Mouse (Mus musculus) heart, postnatal 25 days (tissue): ENCODE results near the gene Atp6v1g2. TPM values are rescaled to one million over a fixed set of nuclear protein-coding genes. Genes with fewer than 3 reads are reported as not detected.
"Not testable (repeated sequence)": the region's sequence is repeated elsewhere in the genome, so short reads cannot be mapped to it uniquely, and the experiment has no call there.

ENCODE experiments used
- DNase-seq: peaks from one replicate; pipeline ENCODE4 v3.0.0; 2022; ENCODE audit warnings: low spot score
- intact Hi-C: fragments of 180-260 bp; cut with DNase I; formaldehyde crosslinking; loops from one replicate; pipeline ENCODE4 v1.15.1; 2025
- total RNA-seq, 2 experiments: library from RNA; stranded (reverse); gene quantifications; 2 replicates each; pipeline ENCODE4 v1.2.3; 2021

The Atp6v1g2 gene
- total RNA-seq, 2 experiments from 2014 or later = 2.5 to 2.8 TPM

DNA sequence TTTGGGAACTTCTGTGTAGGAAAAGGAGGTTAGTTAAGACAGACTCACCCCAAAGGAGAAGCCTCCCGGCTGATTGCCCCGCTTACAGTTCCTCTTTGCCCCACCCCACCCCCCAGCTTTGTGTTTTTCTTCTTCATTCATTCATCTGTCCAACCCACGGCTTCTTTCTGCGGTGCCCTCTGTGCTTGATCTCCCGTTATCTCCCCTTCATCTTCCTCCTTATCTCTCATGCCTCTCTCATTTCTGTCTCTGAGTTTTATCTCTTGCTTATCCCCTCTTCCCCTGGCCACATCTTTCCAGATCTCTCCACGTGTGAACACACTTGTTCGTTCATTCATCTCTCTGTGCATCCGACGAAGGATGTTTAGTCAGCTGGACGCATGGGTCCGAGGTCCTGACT lies 32.3 kb upstream of the Atp6v1g2 start:
- DNase-seq = no peak
- intact Hi-C loops = no loop called here

DNA sequence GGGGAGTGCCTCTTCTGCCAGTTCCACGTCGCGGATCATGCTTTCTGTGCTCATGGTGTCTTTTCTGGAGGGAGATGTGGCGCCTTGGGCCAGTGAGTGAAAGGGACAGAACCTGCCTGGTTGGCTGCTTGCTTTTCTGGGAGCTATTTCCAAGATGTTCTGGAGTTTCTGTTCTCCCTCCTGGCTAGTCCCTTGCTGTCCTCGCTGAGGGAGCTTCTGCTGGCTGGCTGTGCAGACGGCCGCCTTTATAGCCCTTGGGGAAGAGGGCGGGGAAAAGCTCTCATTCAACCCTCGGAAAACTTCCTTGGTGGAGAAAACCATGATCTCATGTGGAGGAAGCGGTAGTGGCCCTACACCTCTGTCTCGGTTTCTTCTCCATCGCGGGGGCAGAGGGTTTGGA lies 31.7 kb upstream of the Atp6v1g2 start, which contains the start of gene Tnf:
Gene Tnf (minus strand): TSS at position 221 of the 400 bp plus-strand sequence.
- DNase-seq = peak; percentile 37
- intact Hi-C loops = no loop called here

DNA sequence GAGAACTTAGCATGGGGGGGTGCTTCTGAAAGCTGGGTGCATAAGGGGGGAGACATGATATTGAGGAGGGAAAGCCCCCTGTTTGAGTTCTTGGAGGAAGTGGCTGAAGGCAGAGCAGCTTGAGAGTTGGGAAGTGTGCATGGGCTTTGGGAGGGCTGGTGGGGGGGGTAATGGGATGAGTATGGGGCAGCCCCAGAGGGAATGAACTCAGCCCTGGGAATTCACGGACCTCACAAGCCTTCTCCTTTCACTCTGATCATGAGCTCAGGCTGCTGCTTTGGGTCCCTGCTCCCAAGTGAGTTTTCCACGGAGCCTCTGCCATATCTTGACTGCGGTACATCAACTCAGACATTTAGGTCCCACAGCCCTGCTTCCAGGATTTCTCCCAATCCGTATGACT lies 31.0 kb upstream of the Atp6v1g2 start:
- intact Hi-C loops = no loop called here
- no peak for DNase-seq

DNA sequence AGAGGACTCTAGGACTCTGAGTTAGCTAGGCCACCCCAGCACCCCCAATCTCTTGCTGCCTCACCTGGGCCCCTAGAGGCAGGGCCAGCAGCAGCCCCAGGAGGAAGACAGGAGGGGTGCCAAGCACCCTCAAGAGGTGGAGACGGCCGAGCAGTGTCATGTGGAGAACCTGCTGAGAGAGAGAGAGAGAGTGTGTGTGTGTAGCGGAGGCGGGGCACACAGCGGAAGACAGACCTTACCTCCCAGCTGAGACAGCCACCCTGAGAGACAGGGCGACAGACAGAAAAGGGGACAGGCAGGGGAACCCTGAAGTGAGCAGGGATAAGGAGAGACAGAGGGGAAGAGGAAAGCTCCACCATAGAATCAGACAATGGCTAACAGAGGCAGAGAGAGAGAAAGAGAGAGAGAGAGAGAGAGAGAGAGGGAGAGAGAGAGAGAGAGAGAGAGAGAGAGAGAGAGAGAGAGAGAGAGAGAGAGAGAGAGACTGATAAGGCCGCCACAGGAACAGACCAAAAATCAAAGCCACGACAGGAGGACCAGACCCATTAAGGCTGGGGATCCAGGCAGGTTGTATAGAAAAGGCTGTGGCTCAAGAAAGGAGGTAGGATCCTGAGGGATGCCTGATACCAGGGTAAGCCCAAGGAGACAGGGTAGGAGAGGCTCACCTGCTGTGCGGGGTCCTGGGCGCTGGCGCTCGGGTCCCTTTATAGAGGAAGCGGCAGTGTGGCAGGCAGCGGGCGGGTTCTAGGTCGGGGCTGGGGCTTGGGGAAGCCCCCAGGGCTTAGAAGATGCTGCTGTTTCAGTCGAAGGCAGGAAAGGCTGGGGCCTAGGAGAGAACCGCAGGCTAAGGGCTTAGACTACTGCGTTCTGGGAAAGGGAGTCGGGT lies 28.7 kb upstream of the Atp6v1g2 start, which contains the start of gene Lta:
Gene Lta (minus strand): TSS at position 858 of the 886 bp plus-strand sequence.
- no peak for DNase-seq
- intact Hi-C loops = no loop called here

DNA sequence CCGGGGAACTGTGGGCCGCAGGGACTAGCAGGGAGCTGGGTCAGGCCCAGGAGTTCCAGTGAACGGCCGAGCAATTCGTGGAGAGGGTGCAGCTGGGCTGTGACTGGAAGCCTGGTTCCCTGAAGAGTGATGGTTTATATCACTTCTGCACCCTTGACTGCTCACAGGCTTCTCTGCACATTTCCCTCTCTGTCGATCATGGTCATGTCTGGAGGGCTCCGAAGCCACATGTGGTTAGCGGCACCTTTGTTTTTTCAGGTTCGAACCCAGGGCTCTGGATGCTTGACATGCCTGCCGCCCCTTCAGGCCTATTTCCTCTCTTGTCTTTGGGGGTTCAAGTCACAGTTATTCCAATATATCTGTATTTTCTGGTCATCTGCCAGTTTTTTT lies 28.1 kb upstream of the Atp6v1g2 start:
- no peak for DNase-seq
- intact Hi-C loops = no loop called here

DNA sequence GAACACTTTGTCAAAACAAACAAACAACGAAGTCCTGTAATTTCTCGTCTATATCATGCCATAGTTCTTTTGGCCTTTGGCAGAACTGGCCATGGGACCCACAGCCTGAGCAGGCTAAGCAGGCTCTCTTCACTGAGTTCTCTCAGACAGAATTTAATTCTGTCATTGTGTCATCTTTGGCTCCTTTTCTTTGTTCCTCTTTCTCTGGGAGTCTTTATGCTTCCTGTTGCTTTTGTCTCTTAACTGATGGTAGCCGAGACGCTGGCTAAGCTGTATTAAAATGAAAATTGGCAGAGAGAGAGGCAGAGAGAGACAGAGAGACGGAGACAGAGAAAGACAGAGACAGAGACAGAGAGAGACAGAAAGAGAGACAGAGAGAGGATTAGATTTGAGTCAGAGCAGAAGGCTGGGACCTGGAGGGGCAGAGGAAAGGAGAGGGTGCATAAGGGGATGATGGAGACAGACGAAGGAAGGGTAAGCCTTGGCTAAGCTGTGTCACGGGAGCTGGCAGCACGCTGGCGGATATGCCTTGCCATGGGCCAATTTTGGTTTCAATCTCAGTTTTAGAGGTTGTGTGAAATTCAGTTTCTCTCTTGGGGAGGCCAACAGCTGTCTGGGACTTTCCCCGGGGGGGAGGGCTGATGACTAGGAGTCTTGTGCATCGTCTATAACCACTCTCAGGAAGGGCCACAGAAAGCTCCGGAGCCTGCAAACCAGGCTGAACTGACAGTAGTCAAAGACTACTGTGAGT lies 23.5 kb upstream of the Atp6v1g2 start:
- intact Hi-C loops = no loop called here
- DNase-seq = no peak

DNA sequence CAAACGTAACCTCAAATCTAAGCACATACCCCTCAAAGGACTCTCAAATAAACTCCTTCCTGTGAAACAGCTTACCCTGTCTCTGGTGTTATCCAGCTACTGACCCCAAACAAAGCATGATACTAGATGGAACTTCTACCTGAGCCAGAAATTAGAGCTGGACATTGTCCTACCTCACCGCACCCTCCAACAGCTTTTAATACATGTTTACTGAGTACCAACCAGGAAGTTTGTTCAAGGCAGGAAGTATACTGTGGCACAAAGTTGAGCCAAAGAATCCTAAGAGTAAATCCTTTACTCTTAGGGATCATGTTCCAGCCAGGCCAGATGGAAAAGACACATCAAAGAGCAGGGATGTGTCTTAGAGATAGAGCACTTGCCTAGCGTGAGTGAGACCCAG lies 22.9 kb upstream of the Atp6v1g2 start:
- no peak for DNase-seq
- intact Hi-C loops = no loop called here

DNA sequence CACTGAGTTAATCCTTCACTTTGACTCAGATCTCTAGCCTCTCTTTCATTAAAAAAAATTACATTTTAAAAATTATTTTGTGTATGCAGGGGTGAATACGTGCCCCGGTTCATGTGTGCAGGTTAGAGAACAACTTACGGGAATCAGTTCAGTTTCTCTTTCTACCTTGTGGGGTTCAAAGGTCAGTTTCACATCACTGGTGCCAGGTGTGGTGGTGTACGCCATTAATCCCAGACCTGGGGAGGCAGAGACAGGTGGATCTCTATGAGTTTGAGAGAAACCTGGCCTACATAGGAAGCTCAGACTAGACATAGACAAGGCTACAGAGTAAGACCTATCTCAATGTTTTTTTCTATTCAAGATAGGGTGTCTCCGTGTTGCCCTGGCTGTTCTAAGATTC lies 20.4 kb upstream of the Atp6v1g2 start:
- intact Hi-C loops = no loop called here
- DNase-seq = no peak

DNA sequence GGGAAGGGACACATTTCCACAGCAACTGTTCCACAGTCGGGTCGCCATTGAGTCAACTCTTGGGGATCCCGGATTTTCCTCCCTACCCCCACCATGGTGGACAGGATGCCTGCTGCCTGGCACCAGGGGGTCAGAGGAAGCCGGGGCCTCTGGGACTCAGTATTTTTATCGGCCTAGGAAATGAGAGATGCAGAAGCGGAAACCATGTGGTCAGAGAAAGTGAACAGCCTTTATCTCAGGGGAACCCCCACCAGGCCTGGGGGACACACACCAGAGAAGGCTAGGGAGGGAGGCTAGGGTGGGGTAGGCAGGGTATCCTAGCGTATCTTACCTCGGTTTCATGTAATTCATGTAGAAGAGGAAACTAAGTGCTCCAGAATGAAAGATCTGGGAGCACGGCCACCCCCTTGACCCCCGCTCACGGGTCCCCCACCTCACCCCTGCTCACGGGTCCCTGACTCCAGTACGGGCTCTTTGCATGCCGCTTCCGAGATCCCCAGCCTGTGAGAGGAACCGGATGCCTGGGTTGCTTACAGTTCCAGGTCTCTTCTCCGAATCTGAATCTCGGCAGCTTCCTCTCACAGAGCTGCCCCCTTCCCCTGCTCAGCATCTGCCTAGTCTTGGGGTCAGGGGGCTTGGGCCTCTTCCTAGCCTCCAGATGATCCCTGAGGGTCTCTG lies 14.8 kb upstream of the Atp6v1g2 start:
- intact Hi-C loops = no loop called here
- peak; percentile 47 for DNase-seq

DNA sequence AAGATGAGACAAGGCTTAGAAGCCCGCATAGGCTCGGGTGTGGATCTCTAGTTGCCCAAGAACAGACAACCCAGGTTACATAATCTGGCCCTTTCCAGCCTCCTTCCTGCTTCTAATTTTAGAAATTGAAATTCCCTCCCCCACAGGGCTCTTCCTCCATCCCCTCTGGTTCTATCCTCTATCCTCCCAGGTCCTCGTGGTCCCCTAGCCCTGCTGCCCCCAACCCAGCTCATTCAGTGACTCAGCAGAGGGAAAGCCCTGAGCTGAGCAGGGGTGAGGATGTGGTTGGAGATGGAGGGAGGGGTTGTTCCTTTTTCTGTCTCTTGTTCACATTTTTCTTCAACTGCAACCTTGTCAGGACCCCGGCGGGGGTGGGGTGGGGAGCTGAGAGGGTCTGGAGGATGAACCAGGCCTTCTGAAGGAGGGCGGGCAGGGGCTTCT lies 13.8 kb upstream of the Atp6v1g2 start:
- no peak for DNase-seq
- intact Hi-C loops = no loop called here

DNA sequence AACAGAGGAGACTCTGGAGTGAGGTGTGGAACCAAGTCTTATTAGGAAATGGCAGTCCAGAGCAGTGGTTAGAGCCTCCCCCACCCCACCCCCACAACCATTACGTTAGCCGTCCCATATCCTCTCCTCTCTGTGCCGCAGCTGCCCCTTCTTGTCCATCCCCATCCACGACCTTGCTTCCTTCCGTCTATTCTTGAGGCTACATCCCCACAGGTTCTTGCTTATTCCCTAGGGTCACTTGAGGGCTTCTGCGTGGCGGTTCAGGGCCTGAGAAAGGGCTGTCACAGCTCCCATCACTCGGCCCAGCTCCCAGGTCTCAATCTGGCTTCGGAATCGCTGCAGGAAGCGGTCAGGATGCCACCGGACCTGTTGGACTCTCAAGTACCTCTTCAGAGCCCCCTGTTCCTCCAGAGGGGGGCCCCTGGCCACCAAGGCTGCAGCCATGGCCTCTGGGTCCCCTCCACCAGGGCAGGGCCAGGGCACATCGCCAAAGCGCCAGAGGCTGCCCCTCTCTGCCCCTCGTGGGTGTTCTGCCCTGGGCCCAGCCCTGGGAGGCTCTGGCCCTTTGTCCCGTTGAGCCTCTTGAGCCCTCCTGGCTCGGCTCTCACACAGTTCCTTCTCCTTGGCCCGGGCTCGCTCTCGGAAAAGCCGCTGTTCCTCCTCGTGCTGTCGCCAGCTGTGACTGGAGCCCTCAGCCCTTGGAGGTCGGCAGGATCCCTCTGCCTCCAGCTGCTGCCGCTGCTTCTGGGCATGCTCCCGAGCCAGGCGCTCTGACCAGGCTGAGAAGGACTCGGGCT lies 13.1 kb upstream of the Atp6v1g2 start, which contains the start of gene Gm16181:
Gene Gm16181 (plus strand): TSS at position 679 of the 797 bp plus-strand sequence.
- DNase-seq = peak; percentile 47
- intact Hi-C loops = no loop called here

DNA sequence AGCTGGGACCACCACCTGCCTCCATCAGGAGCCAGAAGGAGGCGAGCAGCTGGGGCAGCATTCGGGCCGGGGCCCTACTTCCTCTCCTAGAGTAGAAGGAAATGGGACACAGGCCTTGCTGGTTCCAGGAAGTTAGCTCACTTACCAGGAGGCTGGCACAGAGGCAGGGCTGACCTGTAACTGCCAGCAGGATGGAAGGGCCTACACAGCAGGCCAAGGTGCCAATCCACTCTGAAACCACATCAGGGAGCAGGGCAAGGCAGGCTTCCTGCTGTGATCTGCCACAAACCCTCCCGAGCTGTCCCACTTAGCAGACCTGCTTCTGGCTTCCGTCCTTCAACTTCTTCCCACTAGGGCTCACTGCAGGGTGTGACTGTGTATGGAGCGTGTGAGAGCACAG lies 11.2 kb upstream of the Atp6v1g2 start:
- intact Hi-C loops = loop anchor here (2.0 kb wide), 1 partner anchor 23 kb away; no protein-coding TSS in a partner anchor
- no peak for DNase-seq

DNA sequence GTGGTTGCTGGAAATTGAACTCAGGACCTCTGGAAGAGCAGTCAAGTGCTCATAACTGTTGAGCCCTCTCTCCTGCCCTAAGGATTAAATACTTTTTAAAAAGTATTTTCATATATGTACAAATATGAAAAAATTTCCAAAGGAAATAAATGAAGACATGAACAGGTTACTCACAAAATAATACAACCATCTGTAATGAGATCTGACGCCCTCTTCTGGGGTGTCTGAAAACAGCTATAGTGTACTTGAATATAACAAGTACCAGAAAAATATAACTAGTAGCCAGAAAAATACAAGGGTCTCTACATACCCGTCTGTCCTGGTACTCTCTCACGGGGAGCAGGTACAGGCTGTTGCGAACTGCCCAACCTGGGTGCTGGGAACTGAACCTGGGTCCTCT lies 8.8 kb upstream of the Atp6v1g2 start:
- no peak for DNase-seq
- intact Hi-C loops = no loop called here

DNA sequence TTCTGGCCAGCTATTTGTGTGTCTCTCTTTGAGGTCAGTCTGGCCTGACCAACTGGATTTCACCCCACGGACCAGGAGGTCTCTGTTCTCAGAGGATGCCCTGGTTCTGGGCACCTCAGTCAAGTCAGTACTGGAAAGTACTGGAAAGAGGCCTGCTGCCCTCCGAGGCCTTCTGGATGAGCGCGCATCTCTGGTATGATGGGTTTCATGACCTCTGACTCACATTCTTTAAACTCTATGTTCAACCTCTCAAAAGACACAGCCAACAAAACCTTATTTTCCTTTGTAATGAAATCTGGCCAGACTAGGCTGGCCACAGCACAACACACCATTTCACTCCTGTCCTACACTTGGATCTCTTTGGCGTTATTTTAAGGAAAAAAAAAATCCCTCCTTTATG lies 8.0 kb upstream of the Atp6v1g2 start:
- DNase-seq = no peak
- intact Hi-C loops = no loop called here

DNA sequence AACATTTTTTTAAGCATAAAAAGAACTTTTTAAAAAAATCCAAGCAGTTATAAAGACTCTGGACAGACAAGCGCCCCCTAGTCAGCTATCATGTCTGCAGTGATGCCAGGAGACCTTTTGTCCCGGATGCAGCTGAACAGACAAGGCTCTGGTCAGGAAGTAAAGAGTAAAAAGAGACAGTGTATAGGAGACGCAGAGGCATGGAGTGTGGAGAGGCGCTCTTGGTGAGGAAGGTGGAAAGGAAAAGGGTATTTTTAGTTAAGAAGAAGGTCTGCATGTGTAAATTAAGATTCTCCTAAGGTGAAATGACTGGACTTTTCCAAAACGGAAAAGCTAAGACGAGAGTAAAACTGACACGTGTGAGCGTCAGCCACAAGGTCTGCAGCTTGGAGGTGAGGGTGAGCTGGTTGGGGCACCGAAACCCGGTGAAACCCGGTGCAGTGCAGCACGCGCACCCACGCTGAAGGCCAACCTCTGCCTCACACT lies 6.9 kb upstream of the Atp6v1g2 start:
- no peak for DNase-seq
- intact Hi-C loops = no loop called here

DNA sequence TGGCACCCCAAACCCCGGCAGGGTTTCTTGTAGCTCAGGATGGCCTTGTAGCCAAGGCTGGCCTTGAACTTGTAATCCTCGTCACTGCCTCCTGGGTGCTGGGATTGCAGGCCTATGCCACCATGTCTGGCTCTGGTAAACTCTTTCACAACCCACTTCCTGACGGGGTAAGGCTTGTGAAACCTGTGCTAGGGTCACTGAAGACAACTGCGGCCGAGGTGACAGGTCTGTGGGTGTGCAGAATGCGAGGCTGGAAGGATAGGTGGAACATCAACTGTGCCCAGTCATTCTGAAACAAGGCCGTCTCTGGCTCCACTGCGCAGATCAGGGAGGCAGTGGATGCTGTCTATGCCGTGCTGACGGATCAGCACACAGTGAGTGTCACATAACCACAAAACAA lies 2.4 kb upstream of the Atp6v1g2 start:
- intact Hi-C loops = loop anchor here (10.0 kb wide), 1 partner anchor 206 kb away; the partner anchor contains the start of gene Sapcd1
- DNase-seq = no peak

DNA sequence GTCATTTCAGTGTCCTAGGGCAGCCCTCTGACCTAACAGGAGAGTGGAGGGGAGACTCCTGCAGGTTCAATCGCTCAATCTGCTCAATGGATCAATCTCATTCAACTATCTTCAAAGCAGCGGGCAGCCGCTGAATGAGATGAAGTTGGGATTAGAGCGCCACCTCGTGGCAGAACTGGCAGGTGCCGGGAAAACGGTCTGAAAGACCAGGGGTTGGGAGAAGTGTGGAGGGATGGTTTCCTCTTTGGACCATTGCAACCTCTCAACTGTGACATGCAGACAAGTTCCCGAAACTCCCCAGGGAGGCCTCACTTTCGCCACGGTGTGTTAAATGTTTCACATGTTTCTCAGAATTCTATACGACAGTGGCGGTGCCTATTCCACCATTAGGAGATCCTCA lies 1.4 kb upstream of the Atp6v1g2 start:
- intact Hi-C loops = loop anchor here (1.0 to 10.0 kb wide), 3 partner anchors 54 to 207 kb away; partner anchors contain the start of gene Sapcd1
- peak; percentile 42 for DNase-seq

DNA sequence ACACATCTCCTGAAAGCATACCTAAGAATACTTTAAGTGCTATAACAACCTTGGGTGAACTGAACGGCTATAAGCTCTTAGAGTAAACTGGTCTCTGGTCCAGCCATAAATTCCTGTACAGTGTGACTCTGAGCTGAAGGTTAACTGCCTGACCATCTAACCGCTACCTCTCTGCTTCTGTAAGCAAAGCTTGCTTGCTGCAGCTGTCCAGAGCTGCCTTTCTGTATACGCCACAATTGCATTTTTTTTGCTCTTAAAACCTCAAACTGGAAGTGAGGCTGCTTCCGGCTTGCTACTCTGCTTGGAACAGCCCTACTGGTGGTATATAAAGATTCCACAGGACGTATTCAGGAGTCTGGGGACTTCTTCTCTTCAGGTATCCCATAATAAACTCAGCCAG lies 801 bp upstream of the Atp6v1g2 start:
- no peak for DNase-seq
- intact Hi-C loops = loop anchor here (1.0 to 10.0 kb wide), 3 partner anchors 54 to 208 kb away; partner anchors contain the start of gene Sapcd1

DNA sequence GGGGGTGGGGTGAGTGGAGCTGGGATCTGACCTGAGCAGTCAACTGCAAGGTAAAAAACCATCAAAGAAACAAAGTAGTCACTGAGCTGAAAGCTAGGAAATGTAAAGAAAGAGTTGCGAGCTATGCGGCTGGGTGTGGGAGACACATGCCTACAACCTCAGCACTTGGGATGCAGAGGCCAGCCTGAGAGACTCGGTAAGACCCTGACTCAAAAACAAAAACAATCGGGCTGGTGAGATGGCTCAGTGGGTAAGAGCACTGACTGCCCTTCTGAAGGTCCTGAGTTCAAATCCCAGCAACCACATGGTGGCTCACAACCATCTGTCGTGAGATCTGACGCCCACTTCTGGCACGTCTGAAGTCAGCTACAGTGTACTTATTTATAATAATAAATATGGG lies 630 bp downstream of the Atp6v1g2 start:
- not testable (repeated sequence) for DNase-seq
- intact Hi-C loops = loop anchor here (10.0 kb wide), 1 partner anchor 209 kb away; the partner anchor contains the start of gene Sapcd1
